Mouse (Mus musculus) liver, embryonic 14.5 days (tissue): Measurements from ENCODE around the gene Ptpn13. TPM values are rescaled to one million over a fixed set of nuclear protein-coding genes. Genes with fewer than 3 reads are reported as not detected.

Experiments
- ATAC-seq: fragments of 200-750 bp; cut with Nextera tagmentation; 2 replicates; pipeline ENCODE4 v1.8.0; 2017; ENCODE audit warnings: moderate number of reproducible peaks, mild to moderate bottlenecking, moderate library complexity; ENCODE audit not compliant: insufficient read depth
- DNase-seq, 3 experiments: peaks; one replicate each; pipeline ENCODE4 v3.0.0-alpha.2; 2012 to 2013; ENCODE audit warnings: low read depth in 3 of 3, low spot score in 3 of 3
- H3K27ac ChIP-seq: fragments of 300-500 bp; sonication (generic); 2 replicates; pipeline ENCODE4 v1.5.1; 2014; ENCODE audit warnings: moderate library complexity, mild to moderate bottlenecking, control low read depth, inconsistent platforms
- H3K27me3 ChIP-seq: fragments of 300-500 bp; sonication (generic); 2 replicates; pipeline ENCODE4 v1.6.1; 2014; ENCODE audit warnings: mild to moderate bottlenecking, low read length, moderate library complexity; ENCODE audit not compliant: control insufficient read depth, insufficient read depth
- H3K36me3 ChIP-seq: fragments of 300-500 bp; sonication (generic); replicated peaks from 2 replicates; pipeline ENCODE4 v1.6.1; 2014; ENCODE audit warnings: low read depth; ENCODE audit not compliant: control insufficient read depth, insufficient read depth
- H3K4me1 ChIP-seq, 2 experiments: fragments of 200-500 bp in 1 of 2; fragments of 300-500 bp in 1 of 2; sonication (generic) in 1 of 2; replicated peaks; 2 replicates each; pipeline ENCODE4 v1.6.1; 2012 to 2014; ENCODE audit warnings: antibody characterized with exemption in 1 of 2, inconsistent platforms in 1 of 2, low read length in 1 of 2; ENCODE audit not compliant: control insufficient read depth in 2 of 2, insufficient read depth in 2 of 2
- H3K4me2 ChIP-seq: fragments of 300-500 bp; sonication (generic); 2 replicates; pipeline ENCODE4 v1.6.1; 2014; ENCODE audit warnings: low read depth, mild to moderate bottlenecking, control low read depth, moderate library complexity
- H3K4me3 ChIP-seq, 2 experiments: fragments of 200-500 bp in 1 of 2; fragments of 300-500 bp in 1 of 2; sonication (generic) in 1 of 2; 2 replicates each; pipeline ENCODE4 v1.5.1; 2012 to 2014; ENCODE audit warnings: low read depth in 2 of 2, low read length in 2 of 2, mild to moderate bottlenecking in 2 of 2, control low read depth in 1 of 2, inconsistent platforms in 1 of 2, moderate library complexity in 1 of 2; ENCODE audit not compliant: insufficient read depth in 1 of 2
- H3K9ac ChIP-seq: fragments of 300-500 bp; sonication (generic); replicated peaks from 2 replicates; pipeline ENCODE4 v1.6.1; 2014; ENCODE audit warnings: mild to moderate bottlenecking, control low read depth, moderate library complexity
- H3K9me3 ChIP-seq: fragments of 300-500 bp; sonication (generic); 2 replicates; pipeline ENCODE4 v1.6.1; 2016; ENCODE audit warnings: low read length, mixed read lengths; ENCODE audit not compliant: control insufficient read depth
- CTCF ChIP-seq: IDR thresholded peaks from 2 replicates; pipeline ENCODE4 v1.5.1; 2016; ENCODE audit warnings: antibody characterized with exemption, low read depth, control low read depth
- EP300 ChIP-seq: IDR thresholded peaks from 2 replicates; pipeline ENCODE4 v1.6.1; 2016; ENCODE audit warnings: antibody characterized with exemption, low read depth
- WGBS: fragments of 180-500 bp; shearing (Covaris S2); extraction: QIAGEN DNeasy Blood & Tissue Kit; methylation state at CpG from one replicate; pipeline ENCODE4 v1.1.7; 2014; ENCODE audit not compliant: insufficient replicate concordance; 5-methylcytosine and 5-hydroxymethylcytosine counted together
- polyA plus RNA-seq, 2 experiments: library from polyadenylated mRNA; depleted of rRNA in 1 of 2; stranded (reverse) in 1 of 2; unstranded in 1 of 2; fragments of >200 nt; fragmentation: Nextera tagmentation in 1 of 2; extraction: Ambion mirVana in 1 of 2; gene quantifications; 2 replicates each; pipeline versions ENCODE4 v1.2.1 to v1.2.3; 2012 to 2014

Ptpn13 gene
- polyA plus RNA-seq, 2 experiments, result 0.53 to 1.0 TPM

DNA sequence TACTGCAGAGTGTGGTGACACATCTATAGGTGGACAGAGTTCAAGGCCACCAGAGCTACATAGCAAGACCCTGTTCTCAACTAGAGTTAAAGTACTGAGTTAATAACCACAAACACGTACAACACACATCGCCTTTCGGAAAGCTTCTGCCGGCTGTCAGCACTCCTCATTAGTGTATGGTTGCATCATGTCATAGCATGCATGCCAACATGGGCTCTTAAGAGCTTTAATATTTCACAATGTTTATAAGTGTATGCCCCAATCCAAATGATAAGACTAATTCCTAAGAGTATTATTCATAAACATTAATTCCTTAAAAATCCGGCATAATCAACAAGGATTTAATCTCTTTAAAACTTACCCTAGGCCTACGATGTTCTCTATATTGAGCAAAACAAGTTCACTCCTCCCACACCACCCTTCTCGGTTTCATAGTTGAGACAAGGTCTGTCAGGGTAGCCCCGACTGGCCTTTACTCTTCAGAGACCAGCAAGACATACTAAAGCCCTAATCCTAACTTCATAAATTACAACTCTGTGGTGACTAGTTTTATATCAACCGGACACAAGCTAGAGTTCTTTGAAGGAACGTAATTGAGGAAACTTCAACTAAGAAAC is 186.0 kb downstream of the Ptpn13 start:
- no peak overlapping the region for H3K4me3 ChIP-seq

GRCm38 (mm10) chr5:103612316-103612715 is 187.3 kb downstream of the Ptpn13 start:
- TF ChIP-seq CTCF, result no peak
- TF ChIP-seq EP300, result no peak
- Histone ChIP-seq H3K27ac (no peak overlapping the region), H3K9ac (no peak overlapping the region), H3K36me3 (no peaks in the 10 kb centered on the region), H3K27me3 (no peaks in the 10 kb centered on the region), H3K9me3 (no peaks in the 10 kb centered on the region), H3K4me3 (no peak overlapping the region), H3K4me1 (no peaks in the 10 kb centered on the region), H3K4me2 (no peak overlapping the region)
- ATAC-seq (no peak), DNase-seq (no peak)
- WGBS, result 57% methylated on average over 7 of the region's 7 CpGs

More for the DNA sequence above, 186.0 kb downstream of the Ptpn13 start:
- no peak for TF ChIP-seq EP300
- no peak for TF ChIP-seq CTCF
- H3K36me3 ChIP-seq, result no peaks in the 10 kb centered on the region
- no peaks in the 10 kb centered on the region for H3K9me3 ChIP-seq
- no peak overlapping the region for H3K27ac ChIP-seq
- WGBS, result 74% methylated on average over 10 of the region's 10 CpGs
- no peak for ATAC-seq
- H3K27me3 ChIP-seq, result no peaks in the 10 kb centered on the region
- H3K4me1 ChIP-seq, result no peaks in the 10 kb centered on the region
- H3K4me2 ChIP-seq, result no peak overlapping the region
- DNase-seq, result no peak
- no peak overlapping the region for H3K9ac ChIP-seq

- no peak for DNase-seq
- Histone ChIP-seq H3K36me3 (no peaks in the 10 kb centered on the region), H3K27me3 (no peaks in the 10 kb centered on the region), H3K4me2 (no peak overlapping the region), H3K27ac (no peak overlapping the region), H3K9me3 (no peaks in the 10 kb centered on the region), H3K4me1 (no peaks in the 10 kb centered on the region), H3K4me3 (no peak overlapping the region), H3K9ac (no peak overlapping the region)
- no peak for ATAC-seq
- 53% methylated on average over 7 of the region's 7 CpGs for WGBS
- TF ChIP-seq EP300 (no peak), CTCF (no peak)
These were observed 189.4 kb downstream of the Ptpn13 start for GRCm38 (mm10) chr5:103614356-103614755.

DNA sequence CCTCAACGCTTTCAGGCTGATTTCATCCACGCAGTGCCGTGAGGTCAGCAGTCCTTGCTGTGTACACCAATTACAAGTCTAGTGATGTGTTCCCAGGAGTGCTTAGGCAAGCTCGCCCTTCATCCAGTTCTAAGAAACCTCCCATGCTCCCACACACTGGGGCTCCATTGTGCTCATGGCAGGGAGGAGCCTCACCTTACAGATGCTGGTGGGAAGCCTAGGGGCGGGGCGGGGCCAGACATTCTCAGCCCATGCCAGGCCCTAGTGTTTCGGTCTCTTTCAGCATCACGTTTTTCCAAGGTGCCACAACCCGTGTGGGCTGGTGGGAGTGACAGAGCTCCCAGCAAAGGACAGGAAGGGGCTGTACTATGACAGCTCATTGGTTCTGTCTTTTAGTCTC is 192.2 kb downstream of the Ptpn13 start:
- WGBS, result 57% methylated on average over 9 of the region's 9 CpGs
- H3K9ac ChIP-seq, result no peak overlapping the region
- no peaks in the 10 kb centered on the region for H3K27me3 ChIP-seq
- no peak overlapping the region for H3K4me2 ChIP-seq
- no peak overlapping the region for H3K4me3 ChIP-seq
- no peaks in the 10 kb centered on the region for H3K9me3 ChIP-seq
- DNase-seq, result no peak
- ATAC-seq, result no peak
- no peak overlapping the region for H3K27ac ChIP-seq
- TF ChIP-seq CTCF (no peak), EP300 (no peak)
- no peaks in the 10 kb centered on the region for H3K4me1 ChIP-seq
- H3K36me3 ChIP-seq, result no peaks in the 10 kb centered on the region

DNA sequence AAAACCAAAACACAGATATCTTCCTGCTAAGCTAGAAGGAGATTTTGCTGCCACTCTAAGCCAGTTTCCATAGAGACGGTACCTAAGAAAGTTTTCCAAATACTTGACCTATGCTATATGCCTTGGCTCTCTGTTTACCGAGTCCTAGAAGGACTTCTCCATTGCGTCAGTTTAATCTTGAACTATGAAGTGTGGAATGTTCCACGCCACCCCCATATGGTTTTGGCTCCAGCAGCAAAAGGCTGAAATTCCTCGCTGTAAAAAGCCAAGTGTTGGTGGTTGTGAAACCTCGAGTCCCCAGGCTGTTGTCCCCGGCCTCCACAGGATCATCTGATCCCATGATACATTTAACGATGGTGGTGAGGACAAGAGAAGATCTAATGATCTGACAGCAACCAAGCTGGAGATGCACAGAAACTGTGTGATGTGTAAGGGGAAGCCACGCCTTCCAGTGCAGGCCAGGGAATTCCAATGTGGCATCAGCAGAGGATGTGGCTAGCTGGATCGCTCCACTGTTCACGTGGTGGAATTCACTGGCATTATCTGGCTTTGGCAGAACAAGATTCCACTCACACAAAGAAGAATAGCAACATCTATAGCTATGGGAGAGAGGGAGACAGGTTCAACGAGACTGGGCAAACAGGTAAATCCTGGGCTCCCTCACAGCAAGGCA is 195.4 kb downstream of the Ptpn13 start:
- DNase-seq, result no peak
- ATAC-seq, result no peak
- no peak for TF ChIP-seq EP300
- no peak for TF ChIP-seq CTCF
- Histone ChIP-seq H3K9me3 (no peaks in the 10 kb centered on the region), H3K27me3 (no peaks in the 10 kb centered on the region), H3K9ac (no peak overlapping the region), H3K4me2 (no peak overlapping the region), H3K4me3 (no peak overlapping the region), H3K36me3 (no peaks in the 10 kb centered on the region), H3K27ac (no peak overlapping the region), H3K4me1 (no peaks in the 10 kb centered on the region)
- WGBS, result 55% methylated on average over 12 of the region's 12 CpGs
